37 mouse cellular contexts compared by ENCODE assay signal in genomic region chr14:62718161-62718560, GRCm38 (mm10). TPM values are rescaled to one million over a fixed set of nuclear protein-coding genes. Genes with fewer than 3 reads are reported as not detected.
A peak's percentile ranks its signal among the peaks of the same experiment; 100 is the strongest.
DNase-seq lines count a peak whose midpoint lies in the region; ATAC-seq and TF ChIP-seq lines count a peak whose summit lies in the region.
"Had no signal": no experiment of that assay in that cellular context is flagged by ENCODE, and none has a peak within 500 bp of the region (broad histone marks: within the 10 kb centered on the region; RNA-seq: fewer than 3 reads in every experiment).

No protein-coding gene starts in this region.

- no peaks in the 10 kb centered on the region for H3K9me3 ChIP-seq in forebrain, embryonic 14.5 days (replicated peaks; ENCODE audit: control insufficient read depth, low read length)
- H3K9me3 ChIP-seq in forebrain, embryonic 12.5 days, result no peaks in the 10 kb centered on the region
- H3K9me3 ChIP-seq: embryonic facial prominence, embryonic 10.5 days; embryonic facial prominence, embryonic 13.5 days; forebrain, embryonic 13.5 days; G1E; hindbrain, embryonic 13.5 days had no signal

- H3K36me3 ChIP-seq in forebrain, embryonic 14.5 days (ENCODE audit: control insufficient read depth, insufficient read depth, low read length), result peaks cover 17% of the 10 kb centered on the region
- peaks cover 19% of the 10 kb centered on the region for H3K36me3 ChIP-seq in forebrain, embryonic 12.5 days (replicated peaks)

- no peak overlapping the region for H3K4me2 ChIP-seq in forebrain, embryonic 14.5 days (ENCODE audit: low read length)
- no peak overlapping the region for H3K4me2 ChIP-seq in forebrain, embryonic 12.5 days
- H3K4me2 ChIP-seq: embryonic facial prominence, embryonic 13.5 days; forebrain, embryonic 13.5 days; heart, embryonic 11.5 days; hindbrain, embryonic 13.5 days had no signal

- WGBS in forebrain, embryonic 14.5 days, result 81% methylated on average over 2 of the region's 2 CpGs
- 91% methylated on average over 2 of the region's 2 CpGs for WGBS in forebrain, embryonic 12.5 days

- H3K27me3 ChIP-seq in forebrain, embryonic 14.5 days (replicated peaks; ENCODE audit: control insufficient read depth, insufficient read depth, low read length), result no peaks in the 10 kb centered on the region
- no peaks in the 10 kb centered on the region for H3K27me3 ChIP-seq in forebrain, embryonic 12.5 days
- H3K27me3 ChIP-seq: CH12.LX; embryonic facial prominence, embryonic 13.5 days; forebrain, embryonic 13.5 days; hindbrain, embryonic 13.5 days; Patski had no signal

- DNase-seq in cerebellum, postnatal 10 days, result peak; percentile 20 to 23
- DNase-seq in forebrain, embryonic 14.5 days (ENCODE audit: low spot score), result peak; percentile 2
- DNase-seq in layer of hippocampus, adult 2 months (ENCODE audit: low spot score in 2 of 2), result peak; percentile 30 to 31
- no peak for DNase-seq in layer of hippocampus, postnatal 10 days (ENCODE audit: low spot score in 2 of 2)
- peak; percentile 56 for DNase-seq in brain, adult 2 months (ENCODE audit: low read depth, low spot score)
- DNase-seq in testis, postnatal 14 days (ENCODE audit: low spot score), result no peak
- DNase-seq: adrenal gland, postnatal 10 days; adrenal gland, postnatal 36 days; cerebellum, adult 9-11 months; embryo, embryonic 11 days; forebrain, postnatal 0 days; gastrocnemius, adult 2 months; gastrocnemius, postnatal 14 days; heart, adult 11 months had no signal

- H3K9ac ChIP-seq in forebrain, embryonic 14.5 days (ENCODE audit: low read length), result no peak overlapping the region
- H3K9ac ChIP-seq in forebrain, embryonic 12.5 days, result no peak overlapping the region
- H3K9ac ChIP-seq: embryonic facial prominence, embryonic 13.5 days; forebrain, embryonic 13.5 days; forebrain, postnatal 0 days; hindbrain, embryonic 13.5 days had no signal

- peak; percentile 49 for TF ChIP-seq CTCF in layer of hippocampus, adult 2 months (conservative IDR thresholded peaks at IDR 0.05)

- H3K27ac ChIP-seq in forebrain, embryonic 14.5 days (ENCODE audit: low read depth, low read length), result no peak overlapping the region
- H3K27ac ChIP-seq in forebrain, embryonic 12.5 days, result no peak overlapping the region
- H3K27ac ChIP-seq in layer of hippocampus, adult 2 months, result peak overlapping the region; percentile 57; the same call in 1 of the 2 replicates
- H3K27ac ChIP-seq: embryonic facial prominence, embryonic 10.5 days; embryonic facial prominence, embryonic 13.5 days; forebrain, embryonic 13.5 days; gastrocnemius, adult 2 months; hindbrain, embryonic 13.5 days had no signal

- H3K4me3 ChIP-seq in forebrain, embryonic 14.5 days (ENCODE audit: low read depth, low read length), result no peak overlapping the region
- H3K4me3 ChIP-seq in forebrain, embryonic 12.5 days (replicated peaks), result no peak overlapping the region
- H3K4me3 ChIP-seq in layer of hippocampus, adult 2 months, result no peak overlapping the region
- H3K4me3 ChIP-seq: embryonic facial prominence, embryonic 10.5 days; embryonic facial prominence, embryonic 13.5 days; erythroblast, embryonic 14.5 days; forebrain, embryonic 13.5 days; gastrocnemius, adult 2 months; hindbrain, embryonic 13.5 days had no signal

- ATAC-seq in cerebellum, adult (ENCODE audit: insufficient number of reproducible peaks, low FRiP score, low TSS enrichment), result no peak
- ATAC-seq in forebrain, embryonic 14.5 days, result no peak
- no peak for ATAC-seq in forebrain, embryonic 12.5 days (ENCODE audit: low FRiP score)
- ATAC-seq: forebrain, embryonic 13.5 days; forebrain, postnatal 0 days; hindbrain, embryonic 16.5 days; inflammation-experienced regulatory T-cells, adult 6 months; intestine, embryonic 16.5 days; Patski had no signal

- H3K4me1 ChIP-seq in forebrain, embryonic 14.5 days (ENCODE audit: control insufficient read depth, insufficient read depth, low read length), result no peaks in the 10 kb centered on the region
- no peaks in the 10 kb centered on the region for H3K4me1 ChIP-seq in forebrain, embryonic 12.5 days
- H3K4me1 ChIP-seq: embryonic facial prominence, embryonic 10.5 days; embryonic facial prominence, embryonic 13.5 days; forebrain, embryonic 13.5 days; hindbrain, embryonic 13.5 days had no signal

RNA-seq across cellular contexts. Expression of gene Ints6, which starts 42.8 kb away (rescaled TPM):
- polyA plus RNA-seq in forebrain, embryonic 14.5 days (2014; fragmentation: Nextera tagmentation; extraction: Ambion mirVana), result 15.9 and 22.9 TPM in 2 replicates
- 34.3 and 35.2 TPM in 2 replicates for polyA plus RNA-seq in forebrain, embryonic 12.5 days (2016; fragmentation: Nextera tagmentation; extraction: Ambion mirVana)
- 10 to 100 TPM; 46.0 to 50.3 TPM for total RNA-seq in layer of hippocampus, adult 2 months (2021)
- 10 to 100 TPM; 36.8 to 37.3 TPM for total RNA-seq in layer of hippocampus, postnatal 10 days (2021)

RNA-seq across cellular contexts. Expression of gene Serpine3, which starts 54.7 kb away (rescaled TPM):
- not detected in 2 replicates for polyA plus RNA-seq in forebrain, embryonic 14.5 days (2014; fragmentation: Nextera tagmentation; extraction: Ambion mirVana)
- polyA plus RNA-seq in forebrain, embryonic 12.5 days (2016; fragmentation: Nextera tagmentation; extraction: Ambion mirVana), result not detected in 2 replicates
- not detected for total RNA-seq in layer of hippocampus, adult 2 months (2021)
- not detected for total RNA-seq in layer of hippocampus, postnatal 10 days (2021)
- total RNA-seq: adrenal gland, adult 18-20 months; adrenal gland, postnatal 10 days; adrenal gland, postnatal 36 days; G1E; gastrocnemius, adult 2 months; gastrocnemius, postnatal 14 days; gastrocnemius, postnatal 4 days; heart, adult 8-10 months; heart, postnatal 25 days; hematopoietic stem cell, adult 5-6 weeks had no signal
- polyA plus RNA-seq: cerebellum, adult 2 months; cortical plate, adult 2 months; embryonic facial prominence, embryonic 10.5 days; embryonic facial prominence, embryonic 13.5 days; erythroblast, embryonic 14.5 days; forebrain, embryonic 13.5 days; G1E; heart, embryonic 14.5 days; heart, postnatal 0 days; hindbrain, embryonic 13.5 days; hindbrain, embryonic 16.5 days; inflammation-experienced regulatory T-cells, adult 6 months; intestine, embryonic 16.5 days; Patski had no signal

Comparison
In these comparisons a context has a peak if more than half of its experiments do, and no peak if none do; other contexts are left out.
1. DNase-seq: peak in cerebellum, postnatal 10 days (2 of 2), forebrain, embryonic 14.5 days (single experiment), layer of hippocampus, adult 2 months (2 of 2) and brain, adult 2 months (single experiment); none in layer of hippocampus, postnatal 10 days (0 of 2) and testis, postnatal 14 days (single experiment).